Mouse (Mus musculus) MEL (cell line): Measurements from ENCODE around the gene Ifih1. TPM values are rescaled to one million over a fixed set of nuclear protein-coding genes. Genes with fewer than 3 reads are reported as not detected.

Experiments used
- DNase-seq: peaks from one replicate; pipeline ENCODE4 v3.0.0; 2011; ENCODE audit warnings: low read depth, low spot score
- H3K27ac ChIP-seq: 2 replicates; pipeline ENCODE4 v1.5.1; 2012; ENCODE audit warnings: low read depth, mild to moderate bottlenecking, control low read depth, low read length, moderate library complexity; ENCODE audit not compliant: control insufficient read depth
- H3K27me3 ChIP-seq, 2 experiments: fragments of 150-350 bp in 1 of 2; sonication (generic) in 1 of 2; 2 replicates each; pipeline ENCODE4 v1.6.1; 2012; ENCODE audit warnings: low read length in 2 of 2, mild to moderate bottlenecking in 2 of 2, improper control_type of control experiment in 1 of 2, moderate library complexity in 1 of 2; ENCODE audit not compliant: insufficient read depth in 2 of 2, control insufficient read depth in 1 of 2
- H3K36me3 ChIP-seq, 2 experiments: 2 replicates each; pipeline ENCODE4 v1.6.1; 2012 to 2014; ENCODE audit warnings: low read length in 2 of 2, improper control_type of control experiment in 1 of 2, inconsistent platforms in 1 of 2, mild to moderate bottlenecking in 1 of 2; ENCODE audit not compliant: insufficient read depth in 2 of 2, control insufficient read depth in 1 of 2
- H3K4me1 ChIP-seq, 2 experiments: fragments of 150-350 bp in 1 of 2; sonication (generic) in 1 of 2; 2 replicates each; pipeline ENCODE4 v1.6.1; 2012; ENCODE audit warnings: low read length in 2 of 2, improper control_type of control experiment in 1 of 2, mild to moderate bottlenecking in 1 of 2; ENCODE audit not compliant: insufficient read depth in 2 of 2, control insufficient read depth in 1 of 2
- H3K4me3 ChIP-seq, 2 experiments: fragments of 150-350 bp in 1 of 2; sonication (generic) in 1 of 2; 2 replicates each; pipeline ENCODE4 v1.5.1; 2012; ENCODE audit warnings: low read depth in 2 of 2, low read length in 2 of 2, mild to moderate bottlenecking in 2 of 2, moderate library complexity in 2 of 2, control low read depth in 1 of 2, improper control_type of control experiment in 1 of 2; ENCODE audit not compliant: control insufficient read depth in 1 of 2, insufficient read depth in 1 of 2
- H3K79me2 ChIP-seq: 2 replicates; pipeline ENCODE4 v1.6.1; 2012; ENCODE audit warnings: mild to moderate bottlenecking, low read length, moderate library complexity; ENCODE audit not compliant: control insufficient read depth, poor library complexity, insufficient read depth
- H3K9ac ChIP-seq: 2 replicates; pipeline ENCODE4 v1.6.1; 2012; ENCODE audit warnings: low read depth, mild to moderate bottlenecking, control low read depth, low read length, moderate library complexity; ENCODE audit not compliant: control insufficient read depth, poor library complexity, severe bottlenecking
- H3K9me3 ChIP-seq: fragments of 150-350 bp; sonication (generic); replicated peaks from 2 replicates; pipeline ENCODE4 v1.6.1; 2012; ENCODE audit warnings: mild to moderate bottlenecking, low read length, improper control_type of control experiment, moderate library complexity; ENCODE audit not compliant: insufficient read depth
- CTCF ChIP-seq, 3 experiments: IDR thresholded peaks in 2 of 3; conservative IDR thresholded peaks in 1 of 3; 2 replicates each; pipeline ENCODE4 v1.5.1; 2011 to 2012; ENCODE audit warnings: low read length in 3 of 3, low read depth in 2 of 3, mild to moderate bottlenecking in 2 of 3, improper control_type of control experiment in 1 of 3, inconsistent platforms in 1 of 3, mixed read lengths in 1 of 3, moderate library complexity in 1 of 3; ENCODE audit not compliant: control insufficient read depth in 1 of 3, insufficient read depth in 1 of 3, poor library complexity in 1 of 3, severe bottlenecking in 1 of 3
- ELF1 ChIP-seq: IDR thresholded peaks from 2 replicates; pipeline ENCODE4 v1.6.1; 2014; ENCODE audit warnings: low read depth, mild to moderate bottlenecking, inconsistent platforms, low read length, improper control_type of control experiment, moderate library complexity
- GATA1 ChIP-seq: IDR thresholded peaks from 2 replicates; pipeline ENCODE4 v1.6.1; 2011; ENCODE audit warnings: low read depth, low read length, improper control_type of control experiment
- MAX ChIP-seq: IDR thresholded peaks from 2 replicates; pipeline ENCODE4 v1.6.1; 2011; ENCODE audit warnings: low read length, improper control_type of control experiment
- MEF2A ChIP-seq: IDR thresholded peaks from 2 replicates; pipeline ENCODE4 v1.6.1; 2014; ENCODE audit warnings: low read depth, mild to moderate bottlenecking, inconsistent platforms, low read length, improper control_type of control experiment; ENCODE audit not compliant: poor library complexity, insufficient replicate concordance, severe bottlenecking; ENCODE audit errors: extremely low read depth
- MYB ChIP-seq: IDR thresholded peaks from 2 replicates; pipeline ENCODE4 v1.6.1; 2011; ENCODE audit warnings: mild to moderate bottlenecking, low read depth, low read length, improper control_type of control experiment
- MYC ChIP-seq: IDR thresholded peaks from 2 replicates; pipeline ENCODE4 v1.6.1; 2011; ENCODE audit warnings: low read depth, mild to moderate bottlenecking, low read length, improper control_type of control experiment, moderate library complexity
- NELFE ChIP-seq: IDR thresholded peaks from 2 replicates; pipeline ENCODE4 v1.6.1; 2011; ENCODE audit warnings: low read depth, low read length, improper control_type of control experiment
- NRF1 ChIP-seq: IDR thresholded peaks from 2 replicates; pipeline ENCODE4 v1.6.1; 2014; ENCODE audit warnings: low read depth, mild to moderate bottlenecking, inconsistent platforms, low read length, improper control_type of control experiment, moderate library complexity; ENCODE audit not compliant: poor library complexity, insufficient read depth, severe bottlenecking
- POLR2AphosphoS5 ChIP-seq: IDR thresholded peaks from 2 replicates; pipeline ENCODE4 v1.6.1; 2012; ENCODE audit warnings: low read depth, borderline replicate concordance, mild to moderate bottlenecking, inconsistent platforms, low read length, moderate library complexity, mixed read lengths
- SMC3 ChIP-seq: IDR thresholded peaks from 2 replicates; pipeline ENCODE4 v1.6.1; 2011; ENCODE audit warnings: low read depth, low read length, improper control_type of control experiment
- TCF12 ChIP-seq: IDR thresholded peaks from 2 replicates; pipeline ENCODE4 v1.6.1; 2014; ENCODE audit warnings: low read depth, mild to moderate bottlenecking, inconsistent platforms, low read length, improper control_type of control experiment, moderate library complexity
- USF2 ChIP-seq, 2 experiments: IDR thresholded peaks; 2 replicates each; pipeline ENCODE4 v1.6.1; 2011 to 2012; ENCODE audit warnings: improper control_type of control experiment in 2 of 2, low read length in 2 of 2, borderline replicate concordance in 1 of 2, inconsistent platforms in 1 of 2, low read depth in 1 of 2, mild to moderate bottlenecking in 1 of 2; ENCODE audit not compliant: insufficient read depth in 1 of 2
- ZNF384 ChIP-seq: IDR thresholded peaks from 2 replicates; pipeline ENCODE4 v1.6.1; 2012; ENCODE audit warnings: low read depth, mild to moderate bottlenecking, inconsistent platforms, low read length, improper control_type of control experiment
- polyA plus RNA-seq, 2 experiments: library from polyadenylated mRNA; stranded (reverse) in 1 of 2; unstranded in 1 of 2; fragments of >175 nt in 1 of 2; fragments of >200 nt in 1 of 2; gene quantifications; 2 replicates each; pipeline versions ENCODE4 v1.2.1 to v1.2.4; 2012; ENCODE audit warnings: low replicate concordance in 2 of 2, low read depth in 1 of 2; ENCODE audit not compliant: insufficient read length in 2 of 2, insufficient read depth in 1 of 2, missing spikeins in 1 of 2
- total RNA-seq: library from RNA; depleted of rRNA; stranded (reverse); fragments of 300-350 nt; gene quantifications from 2 replicates; pipeline ENCODE4 v1.2.3, GENCODE M21; 2012

Ifih1 gene
- total and polyA plus RNA-seq, 3 experiments = 11.4 to 71.9 (median 41.5) TPM

- H3K36me3 ChIP-seq = peaks cover 0 to 8% of the 10 kb centered on the region in 2 experiments; a peak in 2 of 4 replicates
- H3K4me1 ChIP-seq = no peaks in the 10 kb centered on the region
- no peak overlapping the region for H3K9ac ChIP-seq
- DNase-seq = no peak
- TF ChIP-seq MYC = no peak
- TF ChIP-seq ELF1 = no peak
- no peak for TF ChIP-seq NRF1
- no peak for TF ChIP-seq POLR2AphosphoS5
- no peak for TF ChIP-seq ZNF384
- TF ChIP-seq MEF2A = no peak
- no peak for TF ChIP-seq NELFE
- TF ChIP-seq MYB = no peak
- no peak for TF ChIP-seq USF2 (IDR thresholded peaks at IDR 0.05; ENCODE audit: borderline replicate concordance in 1 of 2, insufficient read depth in 1 of 2, low read depth in 1 of 2, low read length in 2 of 2)
- TF ChIP-seq, all 39 proteins: peak for 0
- Histone ChIP-seq H3K27me3 (no peaks in the 10 kb centered on the region), H3K27ac (no peak overlapping the region), H3K79me2 (no peaks in the 10 kb centered on the region), H3K4me3 (no peak overlapping the region), H3K9me3 (no peaks in the 10 kb centered on the region)
Observed at GRCm38 (mm10) chr2:62594491-62594890, 51.6 kb downstream of the Ifih1 start.

- Histone ChIP-seq H3K27ac (no peak overlapping the region), H3K9me3 (no peaks in the 10 kb centered on the region), H3K27me3 (no peaks in the 10 kb centered on the region), H3K4me3 (no peak overlapping the region), H3K4me1 (no peaks in the 10 kb centered on the region), H3K9ac (no peak overlapping the region), H3K36me3 (peaks cover 2% of the 10 kb centered on the region in 2 experiments), H3K79me2 (no peaks in the 10 kb centered on the region)
- no peak for DNase-seq
- TF ChIP-seq MYC (no peak), ZNF384 (no peak), ELF1 (no peak), CTCF (IDR thresholded peaks at IDR 0.05 in 2 of 3, conservative IDR thresholded peaks at IDR 0.05 in 1 of 3; ENCODE audit: control insufficient read depth in 1 of 3, insufficient read depth in 1 of 3, low read depth in 2 of 3, low read length in 3 of 3, poor library complexity in 1 of 3, severe bottlenecking in 1 of 3) (no peak), USF2 (IDR thresholded peaks at IDR 0.05; ENCODE audit: borderline replicate concordance in 1 of 2, insufficient read depth in 1 of 2, low read depth in 1 of 2, low read length in 2 of 2) (no peak), GATA1 (no peak), SMC3 (no peak), MAX (no peak), POLR2AphosphoS5 (no peak), MEF2A (no peak), NELFE (no peak), TCF12 (no peak)
Observed at GRCm38 (mm10) chr2:62591555-62591954, 54.5 kb downstream of the Ifih1 start.
